Mouse (Mus musculus) liver, adult 2 months (tissue): ENCODE measurements around the gene Borcs7. TPM values are rescaled to one million over a fixed set of nuclear protein-coding genes. Genes with fewer than 3 reads are reported as not detected.

ENCODE experiments used
- DNase-seq: peaks from one replicate; pipeline ENCODE4 v3.0.0-alpha.2; 2011; ENCODE audit warnings: low read depth, low spot score; ENCODE audit errors: extremely low read depth
- H3K27ac ChIP-seq: fragments of 200-500 bp; replicated peaks from 2 replicates; pipeline ENCODE4 v1.5.1; 2012; ENCODE audit warnings: low read depth, mild to moderate bottlenecking, control low read depth, inconsistent platforms, low read length; ENCODE audit not compliant: insufficient read depth
- H3K27me3 ChIP-seq: fragments of 200-500 bp; 2 replicates; pipeline ENCODE4 v1.6.1; 2012; ENCODE audit warnings: mild to moderate bottlenecking, moderate library complexity, low read length, inconsistent platforms; ENCODE audit not compliant: control insufficient read depth, insufficient read depth
- H3K36me3 ChIP-seq: fragments of 200-500 bp; 2 replicates; pipeline ENCODE4 v1.6.1; 2012; ENCODE audit warnings: low read length, inconsistent platforms; ENCODE audit not compliant: control insufficient read depth, insufficient read depth
- H3K4me1 ChIP-seq: fragments of 200-500 bp; 2 replicates; pipeline ENCODE4 v1.6.1; 2011; ENCODE audit warnings: low read length; ENCODE audit not compliant: control insufficient read depth, insufficient read depth
- H3K4me3 ChIP-seq: fragments of 200-500 bp; 2 replicates; pipeline ENCODE4 v1.5.1; 2011; ENCODE audit warnings: low read depth, mild to moderate bottlenecking, control low read depth, low read length, moderate library complexity; ENCODE audit not compliant: insufficient read depth
- H3K79me2 ChIP-seq: fragments of 200-500 bp; 2 replicates; pipeline ENCODE4 v1.6.1; 2012; ENCODE audit warnings: inconsistent platforms, mild to moderate bottlenecking, low read length, moderate library complexity; ENCODE audit not compliant: control insufficient read depth, insufficient read depth
- H3K9ac ChIP-seq: fragments of 200-500 bp; 2 replicates; pipeline ENCODE4 v1.6.1; 2012; ENCODE audit warnings: low read depth, mild to moderate bottlenecking, control low read depth, inconsistent platforms, low read length
- CTCF ChIP-seq: fragments of 200-500 bp; IDR thresholded peaks from 2 replicates; pipeline ENCODE4 v1.5.1; 2011; ENCODE audit warnings: low read depth, low read length, control low read depth
- POLR2A ChIP-seq: fragments of 200-500 bp; IDR thresholded peaks from 2 replicates; pipeline ENCODE4 v1.6.1; 2011; ENCODE audit warnings: low read length, control low read depth; ENCODE audit not compliant: insufficient read depth; ENCODE audit errors: extremely low read depth
- WGBS: fragments of 180-500 bp; shearing (Covaris S2); methylation state at CpG from one replicate; pipeline ENCODE4 v1.1.7; 2018; 5-methylcytosine and 5-hydroxymethylcytosine counted together
- polyA plus RNA-seq: library from polyadenylated mRNA; depleted of rRNA; stranded (reverse); fragments of >200 nt; gene quantifications from 2 replicates; pipeline ENCODE4 v1.2.3, GENCODE M21; 2012
- total RNA-seq: library from RNA; depleted of rRNA; stranded (reverse); fragments of >200 nt; gene quantifications from 2 replicates; pipeline ENCODE4 v1.2.3, GENCODE M21; 2014

Borcs7 gene
- total and polyA plus RNA-seq, 2 experiments = 2.9 to 4.8 TPM

DNA sequence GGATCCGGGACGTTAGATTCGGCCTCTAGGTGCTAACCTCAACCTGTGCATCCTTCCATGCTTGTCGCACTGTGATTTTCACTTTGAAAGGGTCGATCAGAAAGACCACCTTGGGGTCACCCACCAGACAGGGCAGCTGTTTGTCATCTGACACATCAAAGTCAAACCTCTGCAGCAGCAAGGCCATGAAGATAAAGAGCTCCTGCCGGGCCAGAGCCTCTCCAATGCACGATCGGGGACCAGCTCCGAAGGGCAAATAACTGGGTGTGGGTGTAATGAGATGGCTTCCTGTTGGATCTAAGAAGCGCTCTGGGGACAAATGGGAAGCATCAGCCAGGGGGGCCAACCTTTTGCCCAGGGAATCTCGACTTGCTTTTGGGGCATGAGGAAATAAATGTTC, 22.4 kb upstream of the Borcs7 start:
- WGBS = 41% methylated on average over 11 of the region's 11 CpGs
- Histone ChIP-seq H3K79me2 (no peaks in the 10 kb centered on the region), H3K27ac (peak overlapping the region; percentile 73), H3K36me3 (no peaks in the 10 kb centered on the region), H3K9ac (no peak overlapping the region), H3K4me1 (peaks cover 27% of the 10 kb centered on the region), H3K27me3 (no peaks in the 10 kb centered on the region), H3K4me3 (no peak overlapping the region)
- DNase-seq = no peak
- TF ChIP-seq POLR2A (no peak), CTCF (no peak)

DNA sequence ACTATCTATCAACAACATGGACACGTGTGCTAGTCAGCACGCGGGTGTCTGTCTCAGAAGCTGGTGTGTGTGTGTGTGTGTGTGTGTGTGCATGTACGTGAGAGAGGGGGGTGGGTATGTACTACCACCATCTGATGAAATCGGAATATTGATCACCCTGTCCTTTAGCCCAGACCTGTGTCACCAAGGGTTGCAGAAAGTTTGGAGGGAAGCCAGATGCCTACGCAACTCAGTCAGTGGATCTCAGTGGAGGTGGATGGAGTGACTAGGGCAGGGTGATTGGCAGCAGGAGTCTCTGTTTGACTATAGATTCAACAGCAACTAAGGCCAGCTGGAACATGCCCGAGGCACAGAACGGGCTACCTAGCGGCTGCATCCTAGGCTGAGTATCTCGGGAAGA, 21.4 kb upstream of the Borcs7 start:
- H3K4me1 ChIP-seq = peaks cover 30% of the 10 kb centered on the region
- DNase-seq = peak; percentile 100
- H3K27me3 ChIP-seq = no peaks in the 10 kb centered on the region
- H3K4me3 ChIP-seq = 0 out of 2 replicates have a peak overlapping the region, but pooled peaks have one; percentile 0
- no peak for TF ChIP-seq POLR2A
- no peak for TF ChIP-seq CTCF
- H3K27ac ChIP-seq = peak overlapping the region; percentile 73
- no peaks in the 10 kb centered on the region for H3K79me2 ChIP-seq
- peak overlapping the region; percentile 19 for H3K9ac ChIP-seq
- no peaks in the 10 kb centered on the region for H3K36me3 ChIP-seq
- 26% methylated on average over 10 of the region's 10 CpGs for WGBS

DNA sequence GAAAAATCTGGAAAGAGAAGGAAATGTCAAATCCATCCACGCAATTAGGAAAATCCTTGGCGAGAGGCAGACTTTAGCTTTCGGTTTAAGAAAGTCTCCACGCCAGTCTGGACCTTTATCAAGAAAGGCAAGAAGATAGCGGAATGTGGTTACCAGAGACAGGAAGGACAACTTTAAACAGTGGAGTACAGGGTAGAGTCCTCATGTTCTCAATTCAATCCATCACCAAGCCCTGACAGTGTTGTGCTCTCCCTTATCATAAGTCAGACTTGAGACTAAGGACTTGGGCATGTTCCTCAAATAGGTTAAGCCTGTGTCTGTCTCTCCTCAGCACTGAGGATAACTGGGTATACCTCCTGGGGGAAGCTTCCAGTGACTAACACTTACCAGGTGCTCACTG, 19.9 kb upstream of the Borcs7 start:
- no peaks in the 10 kb centered on the region for H3K36me3 ChIP-seq
- WGBS = 79% methylated on average over 5 of the region's 5 CpGs
- DNase-seq = peak; percentile 15
- no peak overlapping the region for H3K27ac ChIP-seq
- H3K4me3 ChIP-seq = no peak overlapping the region
- no peaks in the 10 kb centered on the region for H3K79me2 ChIP-seq
- peaks cover 32% of the 10 kb centered on the region for H3K4me1 ChIP-seq
- no peaks in the 10 kb centered on the region for H3K27me3 ChIP-seq
- peak overlapping the region; percentile 19; the same call in 1 of the 2 replicates for H3K9ac ChIP-seq
- TF ChIP-seq POLR2A (no peak), CTCF (no peak)

GRCm38 (mm10) chr19:46670691-46671090, 19.0 kb upstream of the Borcs7 start:
- Histone ChIP-seq H3K9ac (no peak overlapping the region), H3K27ac (no peak overlapping the region), H3K4me1 (peaks cover 39% of the 10 kb centered on the region), H3K27me3 (no peaks in the 10 kb centered on the region), H3K79me2 (no peaks in the 10 kb centered on the region), H3K4me3 (no peak overlapping the region), H3K36me3 (no peaks in the 10 kb centered on the region)
- WGBS = 31% methylated on average over 13 of the region's 13 CpGs
- peak; percentile 53 for DNase-seq
- TF ChIP-seq POLR2A = no peak
- TF ChIP-seq CTCF = peak; percentile 96

DNA sequence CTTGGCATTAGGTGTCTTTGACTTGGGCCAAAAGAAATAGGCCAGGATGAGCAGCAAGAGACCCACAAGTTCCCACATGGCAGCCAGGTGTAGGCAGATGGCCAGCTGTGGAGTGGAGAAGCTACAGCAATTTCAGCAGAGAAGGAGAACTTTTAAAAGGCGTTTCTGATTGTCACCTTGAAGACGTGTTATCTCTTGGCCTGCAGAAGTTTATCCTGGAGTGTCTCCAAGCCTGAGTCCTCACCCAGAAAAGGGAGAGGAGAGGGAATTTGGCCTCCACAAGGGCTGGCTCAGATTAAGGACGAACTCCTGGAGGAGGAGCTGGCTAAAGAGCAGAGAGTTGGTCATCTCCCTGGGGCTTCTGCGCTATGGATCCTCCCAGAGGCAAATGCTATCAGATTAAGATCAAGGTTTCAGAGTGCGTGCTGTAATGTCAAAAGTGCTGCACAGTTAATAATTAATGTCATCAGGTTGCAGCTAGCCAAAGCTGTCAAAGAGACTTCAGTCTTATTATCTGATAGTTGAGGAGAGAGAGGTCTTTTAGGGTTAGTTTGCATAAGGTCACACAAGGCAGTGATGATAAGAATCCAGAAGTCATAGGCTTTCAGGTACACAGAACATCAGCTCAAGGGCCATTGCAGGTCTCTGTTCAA, 16.8 kb upstream of the Borcs7 start, which contains the start of gene Cyp17a1:
Cyp17a1 (minus strand) TSS at position 407 of the 653 bp plus-strand sequence.
- Histone ChIP-seq H3K79me2 (no peaks in the 10 kb centered on the region), H3K27me3 (no peaks in the 10 kb centered on the region), H3K36me3 (no peaks in the 10 kb centered on the region), H3K9ac (peak within 1 kb of the TSS; percentile 45; the same call in 1 of the 2 replicates), H3K4me3 (no peak within 1 kb of the TSS), H3K27ac (peak within 1 kb of the TSS; percentile 50), H3K4me1 (peaks cover 32% of the 10 kb centered on the region)
- TF ChIP-seq CTCF (no peak), POLR2A (no peak)
- 22% methylated on average over 5 of the region's 5 CpGs for WGBS
- peak; percentile 100 for DNase-seq

- Histone ChIP-seq H3K9ac (no peak overlapping the region), H3K4me1 (peaks cover 25% of the 10 kb centered on the region), H3K27me3 (no peaks in the 10 kb centered on the region), H3K27ac (peak overlapping the region; percentile 47), H3K36me3 (no peaks in the 10 kb centered on the region), H3K4me3 (no peak overlapping the region), H3K79me2 (no peaks in the 10 kb centered on the region)
- peak; percentile 90 for DNase-seq
- 27% methylated on average over 3 of the region's 3 CpGs for WGBS
- no peak for TF ChIP-seq CTCF
- no peak for TF ChIP-seq POLR2A
Measured at GRCm38 (mm10) chr19:46675641-46676040, 14.1 kb upstream of the Borcs7 start.
